Mouse (Mus musculus) yolk sac, embryonic 10.5 days (tissue): ENCODE data around the gene Cyp24a1.

Experiments
- DNase-seq: peaks from one replicate; pipeline ENCODE4 v3.0.0-alpha.2; 2017; ENCODE audit warnings: low spot score

The Cyp24a1 gene

GRCm38 (mm10) chr2:170438782-170439181 lies 58.2 kb downstream of the Cyp24a1 start:
- DNase-seq: no peak

- DNase-seq: no peak
Observed at GRCm38 (mm10) chr2:170436204-170436603, 60.7 kb downstream of the Cyp24a1 start.
